Mouse (Mus musculus) liver, adult 2 months (tissue): ENCODE results near the gene Sh3pxd2a. TPM values are rescaled to one million over a fixed set of nuclear protein-coding genes. Genes with fewer than 3 reads are reported as not detected.
A peak's percentile ranks its signal among the peaks of the same experiment; 100 is the strongest.

ENCODE experiments used
- DNase-seq: peaks from one replicate; pipeline ENCODE4 v3.0.0-alpha.2; 2011; ENCODE audit warnings: low read depth, low spot score; ENCODE audit errors: extremely low read depth
- H3K27ac ChIP-seq: fragments of 200-500 bp; replicated peaks from 2 replicates; pipeline ENCODE4 v1.5.1; 2012; ENCODE audit warnings: low read depth, mild to moderate bottlenecking, control low read depth, inconsistent platforms, low read length; ENCODE audit not compliant: insufficient read depth
- H3K27me3 ChIP-seq: fragments of 200-500 bp; 2 replicates; pipeline ENCODE4 v1.6.1; 2012; ENCODE audit warnings: mild to moderate bottlenecking, moderate library complexity, low read length, inconsistent platforms; ENCODE audit not compliant: control insufficient read depth, insufficient read depth
- H3K36me3 ChIP-seq: fragments of 200-500 bp; 2 replicates; pipeline ENCODE4 v1.6.1; 2012; ENCODE audit warnings: low read length, inconsistent platforms; ENCODE audit not compliant: control insufficient read depth, insufficient read depth
- H3K4me1 ChIP-seq: fragments of 200-500 bp; 2 replicates; pipeline ENCODE4 v1.6.1; 2011; ENCODE audit warnings: low read length; ENCODE audit not compliant: control insufficient read depth, insufficient read depth
- H3K4me3 ChIP-seq: fragments of 200-500 bp; 2 replicates; pipeline ENCODE4 v1.5.1; 2011; ENCODE audit warnings: low read depth, mild to moderate bottlenecking, control low read depth, low read length, moderate library complexity; ENCODE audit not compliant: insufficient read depth
- H3K79me2 ChIP-seq: fragments of 200-500 bp; 2 replicates; pipeline ENCODE4 v1.6.1; 2012; ENCODE audit warnings: inconsistent platforms, mild to moderate bottlenecking, low read length, moderate library complexity; ENCODE audit not compliant: control insufficient read depth, insufficient read depth
- H3K9ac ChIP-seq: fragments of 200-500 bp; 2 replicates; pipeline ENCODE4 v1.6.1; 2012; ENCODE audit warnings: low read depth, mild to moderate bottlenecking, control low read depth, inconsistent platforms, low read length
- CTCF ChIP-seq: fragments of 200-500 bp; IDR thresholded peaks from 2 replicates; pipeline ENCODE4 v1.5.1; 2011; ENCODE audit warnings: low read depth, low read length, control low read depth
- POLR2A ChIP-seq: fragments of 200-500 bp; IDR thresholded peaks from 2 replicates; pipeline ENCODE4 v1.6.1; 2011; ENCODE audit warnings: low read length, control low read depth; ENCODE audit not compliant: insufficient read depth; ENCODE audit errors: extremely low read depth
- WGBS: fragments of 180-500 bp; shearing (Covaris S2); methylation state at CpG from one replicate; pipeline ENCODE4 v1.1.7; 2018; 5-methylcytosine and 5-hydroxymethylcytosine counted together
- polyA plus RNA-seq: library from polyadenylated mRNA; depleted of rRNA; stranded (reverse); fragments of >200 nt; gene quantifications from 2 replicates; pipeline ENCODE4 v1.2.3, GENCODE M21; 2012; rRNA removed
- total RNA-seq: library from RNA; depleted of rRNA; stranded (reverse); fragments of >200 nt; gene quantifications from 2 replicates; pipeline ENCODE4 v1.2.3, GENCODE M21; 2014; rRNA removed

Gene Sh3pxd2a
- total and polyA plus RNA-seq, 2 experiments = 4.2 to 10.0 TPM

DNA sequence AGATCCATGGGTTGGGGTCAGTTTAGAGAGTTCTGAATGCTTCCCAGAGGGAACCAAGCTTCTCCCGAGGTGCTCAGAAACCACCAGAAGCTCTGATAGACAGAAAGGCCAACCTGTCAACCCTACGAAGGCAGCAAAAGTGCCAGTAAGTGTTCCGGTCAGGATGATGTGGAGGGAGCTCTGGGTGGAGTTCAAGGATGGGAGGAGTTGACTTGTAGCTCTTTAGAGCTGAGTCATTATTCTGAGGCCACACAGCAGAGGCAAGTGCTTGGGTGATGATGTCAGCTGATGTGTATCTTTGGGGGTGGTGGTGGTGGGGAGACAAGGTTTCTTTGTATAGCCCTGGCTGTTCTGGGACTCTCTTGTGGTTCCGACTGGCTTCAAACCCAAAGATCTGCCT lies 244.6 kb downstream of the Sh3pxd2a start:
- Histone ChIP-seq H3K27me3 (no peaks in the 10 kb centered on the region), H3K36me3 (no peaks in the 10 kb centered on the region), H3K79me2 (no peaks in the 10 kb centered on the region), H3K9ac (no peak overlapping the region), H3K27ac (no peak overlapping the region), H3K4me1 (peaks cover 8% of the 10 kb centered on the region), H3K4me3 (no peak overlapping the region)
- no peak for TF ChIP-seq CTCF
- TF ChIP-seq POLR2A = no peak
- 81% methylated on average over 4 of the region's 4 CpGs for WGBS
- no peak for DNase-seq

DNA sequence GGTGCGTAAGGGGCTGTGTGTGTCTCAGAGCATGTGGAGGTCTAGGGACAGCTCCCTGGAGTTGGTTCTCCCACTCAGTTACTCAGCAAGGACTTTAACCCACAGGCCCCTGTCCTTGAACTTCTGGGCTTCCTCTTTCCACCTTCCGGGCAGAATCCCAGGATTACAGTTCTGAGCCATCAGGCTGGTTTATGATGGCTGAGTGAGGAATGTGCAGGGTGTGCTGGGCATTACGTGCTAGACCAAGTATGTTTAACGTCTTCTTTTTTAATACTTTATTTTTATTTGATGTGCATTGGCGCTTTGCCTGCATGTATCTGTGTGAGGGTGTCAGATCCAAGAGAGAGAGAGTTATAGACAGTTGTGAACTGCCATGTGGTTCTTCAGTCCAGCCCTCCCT lies 247.4 kb downstream of the Sh3pxd2a start:
- Histone ChIP-seq H3K9ac (no peak overlapping the region), H3K4me3 (no peak overlapping the region), H3K79me2 (no peaks in the 10 kb centered on the region), H3K27me3 (no peaks in the 10 kb centered on the region), H3K27ac (no peak overlapping the region), H3K4me1 (peaks cover 8% of the 10 kb centered on the region), H3K36me3 (no peaks in the 10 kb centered on the region)
- 51% methylated on average over 5 of the region's 5 CpGs for WGBS
- no peak for TF ChIP-seq POLR2A
- TF ChIP-seq CTCF = no peak
- DNase-seq = peak; percentile 62

DNA sequence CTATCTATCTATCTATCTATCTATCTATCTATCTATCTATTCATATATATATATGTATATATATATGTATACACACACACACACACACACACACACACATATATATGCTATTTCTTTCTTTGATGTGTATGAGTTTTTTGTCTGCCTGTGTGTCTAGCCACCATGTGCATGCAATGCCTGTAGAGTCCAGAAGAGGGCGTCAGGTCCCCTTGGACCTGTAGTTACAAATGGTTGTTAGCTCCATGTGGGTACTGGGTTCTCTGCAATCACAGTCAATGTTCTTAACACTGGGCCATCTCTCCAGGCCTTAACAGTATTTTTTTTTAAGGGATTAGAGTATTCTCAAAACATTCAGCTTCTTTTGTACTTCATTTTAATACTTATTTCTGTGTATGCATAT lies 250.7 kb downstream of the Sh3pxd2a start:
- H3K79me2 ChIP-seq = no peaks in the 10 kb centered on the region
- no peak for DNase-seq
- 63% methylated on average over 1 of the region's 1 CpGs for WGBS
- TF ChIP-seq CTCF = peak; percentile 28; the same call in 1 of the 2 replicates
- TF ChIP-seq POLR2A = no peak
- H3K9ac ChIP-seq = no peak overlapping the region
- H3K27me3 ChIP-seq = no peaks in the 10 kb centered on the region
- no peaks in the 10 kb centered on the region for H3K4me1 ChIP-seq
- H3K4me3 ChIP-seq = no peak overlapping the region
- no peak overlapping the region for H3K27ac ChIP-seq
- H3K36me3 ChIP-seq = no peaks in the 10 kb centered on the region

GRCm38 (mm10) chr19:47212401-47212800 lies 251.8 kb downstream of the Sh3pxd2a start:
- Histone ChIP-seq H3K4me3 (no peak overlapping the region), H3K27me3 (no peaks in the 10 kb centered on the region), H3K27ac (no peak overlapping the region), H3K36me3 (no peaks in the 10 kb centered on the region), H3K79me2 (no peaks in the 10 kb centered on the region), H3K9ac (no peak overlapping the region), H3K4me1 (no peaks in the 10 kb centered on the region)
- 87% methylated on average over 7 of the region's 7 CpGs for WGBS
- no peak for TF ChIP-seq CTCF
- DNase-seq = no peak

- no peak overlapping the region for H3K9ac ChIP-seq
- no peaks in the 10 kb centered on the region for H3K36me3 ChIP-seq
- no peaks in the 10 kb centered on the region for H3K27me3 ChIP-seq
- no peak for DNase-seq
- H3K79me2 ChIP-seq = no peaks in the 10 kb centered on the region
- H3K27ac ChIP-seq = no peak overlapping the region
- H3K4me1 ChIP-seq = no peaks in the 10 kb centered on the region
- TF ChIP-seq CTCF (no peak), POLR2A (no peak)
- 84% methylated on average over 10 of the region's 10 CpGs for WGBS
- no peak overlapping the region for H3K4me3 ChIP-seq
Measured at GRCm38 (mm10) chr19:47211609-47212312, 252.4 kb downstream of the Sh3pxd2a start.

GRCm38 (mm10) chr19:47210432-47210831 lies 253.8 kb downstream of the Sh3pxd2a start:
- TF ChIP-seq CTCF (no peak), POLR2A (no peak)
- Histone ChIP-seq H3K4me1 (no peaks in the 10 kb centered on the region), H3K27ac (no peak overlapping the region), H3K36me3 (no peaks in the 10 kb centered on the region), H3K4me3 (no peak overlapping the region), H3K79me2 (no peaks in the 10 kb centered on the region), H3K9ac (no peak overlapping the region), H3K27me3 (no peaks in the 10 kb centered on the region)
- no peak for DNase-seq
- WGBS = 94% methylated on average over 4 of the region's 4 CpGs

Other genes with a start within 250 kb of the Sh3pxd2a start
- gene Stn1, start 73.1 kb upstream of the Sh3pxd2a start, total RNA-seq = 3.7 and 5.0 TPM in 2 replicates
- 3.7 and 4.7 TPM in 2 replicates for gene Stn1, start 73.1 kb upstream of the Sh3pxd2a start, polyA plus RNA-seq
- gene Slk, start 115.3 kb upstream of the Sh3pxd2a start, total RNA-seq = 21.7 and 27.3 TPM in 2 replicates
- gene Slk, start 115.3 kb upstream of the Sh3pxd2a start, polyA plus RNA-seq = 3.7 and 5.3 TPM in 2 replicates
- gene Col17a1, start 227.7 kb upstream of the Sh3pxd2a start, total RNA-seq = 0.09 and 0.27 TPM in 2 replicates
- 0.12 and 0.27 TPM in 2 replicates for gene Col17a1, start 227.7 kb upstream of the Sh3pxd2a start, polyA plus RNA-seq